9 mouse cellular contexts compared by ENCODE assay signal in the genomic region with DNA sequence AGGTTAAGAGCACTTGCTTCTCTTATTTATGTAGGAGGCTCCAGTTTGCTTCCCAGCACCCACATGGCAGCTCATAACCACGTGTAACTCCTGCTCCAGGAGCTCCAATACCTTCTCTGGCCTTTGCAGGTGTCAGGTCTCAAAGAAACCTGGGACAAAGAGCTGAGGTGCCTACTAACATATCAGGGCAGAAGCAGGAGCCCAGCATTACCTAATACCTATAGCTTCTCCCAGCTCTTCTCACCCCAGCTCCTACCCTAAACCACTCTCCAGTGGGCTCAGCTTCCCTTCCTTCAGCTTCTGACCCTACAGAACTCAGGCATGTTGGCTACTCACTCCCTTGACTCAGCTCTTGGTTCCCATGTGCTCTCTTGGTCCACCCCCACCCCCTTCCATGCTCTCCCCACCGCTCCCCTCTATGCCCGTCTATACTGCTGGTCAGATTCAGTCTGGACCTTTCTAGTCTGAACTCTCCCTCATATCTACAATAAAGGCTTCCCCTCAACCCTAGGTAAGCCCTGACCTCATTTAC. TPM values are rescaled to one million over a fixed set of nuclear protein-coding genes. Genes with fewer than 3 reads are reported as not detected.
DNase-seq lines count a peak whose midpoint lies in the region; ATAC-seq and TF ChIP-seq lines count a peak whose summit lies in the region.
"Had no signal": no experiment of that assay in that cellular context is flagged by ENCODE, and none has a peak within 500 bp of the region (broad histone marks: within the 10 kb centered on the region; RNA-seq: fewer than 3 reads in every experiment).

No protein-coding gene starts in this region.

- DNase-seq in limb, embryonic 14.5 days (ENCODE audit: low spot score): no peak
- DNase-seq in thymus, postnatal 25 days: no peak
- no peak for DNase-seq in left cerebral cortex, postnatal 25 days (ENCODE audit: low spot score in 2 of 2)
- DNase-seq: kidney, adult 2 months; thymus, adult 2 months had no signal

- H3K9me3 ChIP-seq in megakaryocyte, embryonic 14.5 days: no peaks in the 10 kb centered on the region
- no peaks in the 10 kb centered on the region for H3K9me3 ChIP-seq in forebrain, embryonic 13.5 days (replicated peaks)
- H3K9me3 ChIP-seq in limb, embryonic 14.5 days (ENCODE audit: control insufficient read depth, low read length): no peaks in the 10 kb centered on the region
- H3K9me3 ChIP-seq in stomach, embryonic 15.5 days: no peaks in the 10 kb centered on the region

- no peak overlapping the region for H3K27ac ChIP-seq in forebrain, embryonic 13.5 days
- H3K27ac ChIP-seq in limb, embryonic 14.5 days (replicated peaks; ENCODE audit: low read depth, low read length): no peak overlapping the region
- no peak overlapping the region for H3K27ac ChIP-seq in stomach, embryonic 15.5 days

- H3K27me3 ChIP-seq in megakaryocyte, embryonic 14.5 days (replicated peaks): no peaks in the 10 kb centered on the region
- H3K27me3 ChIP-seq in forebrain, embryonic 13.5 days: no peaks in the 10 kb centered on the region
- H3K27me3 ChIP-seq in limb, embryonic 14.5 days (ENCODE audit: control insufficient read depth, insufficient read depth, low read length): no peaks in the 10 kb centered on the region
- no peaks in the 10 kb centered on the region for H3K27me3 ChIP-seq in stomach, embryonic 15.5 days (replicated peaks)

- peak overlapping the region; percentile 80; the same call in 1 of the 2 replicates for H3K9ac ChIP-seq in forebrain, embryonic 13.5 days
- H3K9ac ChIP-seq in limb, embryonic 14.5 days (ENCODE audit: low read depth, low read length, severe bottlenecking): no peak overlapping the region
- H3K9ac ChIP-seq in stomach, embryonic 15.5 days: no peak overlapping the region

- peak overlapping the region; percentile 94 for H3K4me3 ChIP-seq in megakaryocyte, embryonic 14.5 days (replicated peaks)
- peak overlapping the region; percentile 71 for H3K4me3 ChIP-seq in forebrain, embryonic 13.5 days
- H3K4me3 ChIP-seq in limb, embryonic 14.5 days (replicated peaks; ENCODE audit: low read length): 0 out of 2 replicates have a peak overlapping the region, but pooled peaks have one; percentile 59
- peak overlapping the region; percentile 67; the same call in 1 of the 2 replicates for H3K4me3 ChIP-seq in stomach, embryonic 15.5 days (replicated peaks)

- peaks cover 44% of the 10 kb centered on the region for H3K36me3 ChIP-seq in megakaryocyte, embryonic 14.5 days (replicated peaks; ENCODE audit: low read length)
- H3K36me3 ChIP-seq in forebrain, embryonic 13.5 days (ENCODE audit: poor library complexity, severe bottlenecking): peaks cover 32% of the 10 kb centered on the region
- peaks cover 26% of the 10 kb centered on the region for H3K36me3 ChIP-seq in limb, embryonic 14.5 days (ENCODE audit: control insufficient read depth, insufficient read depth, low read length)
- peaks cover 13% of the 10 kb centered on the region for H3K36me3 ChIP-seq in stomach, embryonic 15.5 days

- WGBS in forebrain, embryonic 13.5 days: 87% methylated on average over 3 of the region's 3 CpGs
- 84% methylated on average over 3 of the region's 3 CpGs for WGBS in limb, embryonic 14.5 days
- 68% methylated on average over 3 of the region's 3 CpGs for WGBS in stomach, embryonic 15.5 days

- ATAC-seq in megakaryocyte, adult 5-6 weeks (ENCODE audit: poor library complexity, severe bottlenecking): no peak
- no peak for ATAC-seq in forebrain, embryonic 13.5 days
- ATAC-seq in limb, embryonic 14.5 days (ENCODE audit: low FRiP score, low read depth): no peak
- ATAC-seq in stomach, embryonic 15.5 days (ENCODE audit: insufficient read depth, low FRiP score, low read depth): no peak

- intact Hi-C loops in left cerebral cortex, postnatal 25 days (cut with DNase I): loop anchor here (10.0 kb wide), 1 partner anchor 534 kb away; the partner anchor contains the start of gene Brms1l

- H3K4me1 ChIP-seq in megakaryocyte, embryonic 14.5 days: peaks cover 43% of the 10 kb centered on the region
- peaks cover 33% of the 10 kb centered on the region for H3K4me1 ChIP-seq in forebrain, embryonic 13.5 days
- peaks cover 19% of the 10 kb centered on the region for H3K4me1 ChIP-seq in limb, embryonic 14.5 days (ENCODE audit: control insufficient read depth, insufficient read depth, low read length)
- H3K4me1 ChIP-seq in stomach, embryonic 15.5 days: peaks cover 8% of the 10 kb centered on the region

- TF ChIP-seq POLR2A in limb, embryonic 14.5 days (IDR thresholded peaks at IDR 0.05; ENCODE audit: borderline replicate concordance, extremely low read depth, insufficient read depth, insufficient read length): no peak

- H3K4me2 ChIP-seq in forebrain, embryonic 13.5 days: peak overlapping the region; percentile 70
- peak overlapping the region; percentile 68 for H3K4me2 ChIP-seq in limb, embryonic 14.5 days (replicated peaks; ENCODE audit: low read depth, low read length, severe bottlenecking)
- peak overlapping the region; percentile 56; the same call in 1 of the 2 replicates for H3K4me2 ChIP-seq in stomach, embryonic 15.5 days

RNA-seq across cellular contexts. Expression of gene 1110008L16Rik, which starts 1.5 kb away (rescaled TPM):
- polyA plus RNA-seq in megakaryocyte, embryonic 14.5 days (2012; ENCODE audit: insufficient read depth, low replicate concordance): 0.79 TPM in 1 of 2 replicates, not detected in the other
- 6.1 and 7.8 TPM in 2 replicates for total RNA-seq in megakaryocyte, adult 5-6 weeks (2015)
- total RNA-seq in megakaryocyte, adult 5-6 weeks (2017): 5.0 and 6.5 TPM in 2 replicates
- 8.9 and 12.3 TPM in 2 replicates for polyA plus RNA-seq in forebrain, embryonic 13.5 days (2015; fragmentation: Nextera tagmentation; extraction: Ambion mirVana)
- 10.2 and 12.6 TPM in 2 replicates for polyA plus RNA-seq in limb, embryonic 14.5 days (2012; rRNA removed)
- 10.5 and 13.6 TPM in 2 replicates for polyA plus RNA-seq in limb, embryonic 14.5 days (2014; fragmentation: Nextera tagmentation; extraction: Ambion mirVana)
- polyA plus RNA-seq in stomach, embryonic 15.5 days (2015; fragmentation: Nextera tagmentation; extraction: Ambion mirVana): 22.2 and 23.1 TPM in 2 replicates
- total RNA-seq in left cerebral cortex, postnatal 25 days (2021): 1 to 10 TPM; 8.9 to 9.0 TPM

RNA-seq across cellular contexts. Expression of gene Ppp2r3c, which starts 1.9 kb away (rescaled TPM):
- polyA plus RNA-seq in megakaryocyte, embryonic 14.5 days (2012; ENCODE audit: insufficient read depth, low replicate concordance): 0.39 TPM in 1 of 2 replicates, not detected in the other
- total RNA-seq in megakaryocyte, adult 5-6 weeks (2015): 26.7 TPM in 2 replicates
- 19.7 and 20.4 TPM in 2 replicates for total RNA-seq in megakaryocyte, adult 5-6 weeks (2017)
- polyA plus RNA-seq in forebrain, embryonic 13.5 days (2015; fragmentation: Nextera tagmentation; extraction: Ambion mirVana): 27.1 and 28.1 TPM in 2 replicates
- polyA plus RNA-seq in limb, embryonic 14.5 days (2012; rRNA removed): 10.2 and 12.4 TPM in 2 replicates
- polyA plus RNA-seq in limb, embryonic 14.5 days (2014; fragmentation: Nextera tagmentation; extraction: Ambion mirVana): 12.5 and 14.1 TPM in 2 replicates
- polyA plus RNA-seq in stomach, embryonic 15.5 days (2015; fragmentation: Nextera tagmentation; extraction: Ambion mirVana): 9.5 and 11.6 TPM in 2 replicates
- total RNA-seq in left cerebral cortex, postnatal 25 days (2021): 10 to 100 TPM; 11.4 to 13.9 TPM
